Mouse (Mus musculus) effector memory CD4-positive, alpha-beta T cell, adult 5 months (primary cell): Measurements from ENCODE around the gene Gm26992. TPM values are rescaled to one million over a fixed set of nuclear protein-coding genes. Genes with fewer than 3 reads are reported as not detected.

Experiments used
- polyA plus RNA-seq: library from polyadenylated mRNA; unstranded; fragments of 100-300 nt; shearing (Covaris generic); gene quantifications from one replicate; pipeline ENCODE4 v1.2.1, GENCODE M21; 2017

Gm26992 gene
- polyA plus RNA-seq = not detected

GRCm38 (mm10) chrX:103421710-103422109 is at the start of gene Gm26992:
TSS of gene Gm26992 (plus strand) at chrX:103422010.

GRCm38 (mm10) chrX:103414167-103414566 is 7.6 kb upstream of the Gm26992 start, which contains the start of gene Tsx:
TSS of gene Tsx (plus strand) at chrX:103414467.

Other genes with a start within 250 kb of the Gm26992 start
- gene Nap1l2, start 235.4 kb upstream of the Gm26992 start, polyA plus RNA-seq = not detected
- not detected for gene Cdx4, start 100.6 kb upstream of the Gm26992 start, polyA plus RNA-seq
- 2.5 TPM for gene Chic1, start 65.5 kb upstream of the Gm26992 start, polyA plus RNA-seq
- gene Tsx, start 7.5 kb upstream of the Gm26992 start, polyA plus RNA-seq = not detected
- not detected for gene Zcchc13, start 208.6 kb downstream of the Gm26992 start, polyA plus RNA-seq